Mouse (Mus musculus): Measurements from ENCODE around the gene Defa30. TPM values are rescaled to one million over a fixed set of nuclear protein-coding genes. Genes with fewer than 3 reads are reported as not detected.

The Defa30 gene
- not detected for total RNA-seq (2023)

GRCm38 (mm10) chr8:21134342-21134741 is at the start of gene Defa30:
Gene Defa30, plus strand, starts transcription at chr8:21134642.

DNA sequence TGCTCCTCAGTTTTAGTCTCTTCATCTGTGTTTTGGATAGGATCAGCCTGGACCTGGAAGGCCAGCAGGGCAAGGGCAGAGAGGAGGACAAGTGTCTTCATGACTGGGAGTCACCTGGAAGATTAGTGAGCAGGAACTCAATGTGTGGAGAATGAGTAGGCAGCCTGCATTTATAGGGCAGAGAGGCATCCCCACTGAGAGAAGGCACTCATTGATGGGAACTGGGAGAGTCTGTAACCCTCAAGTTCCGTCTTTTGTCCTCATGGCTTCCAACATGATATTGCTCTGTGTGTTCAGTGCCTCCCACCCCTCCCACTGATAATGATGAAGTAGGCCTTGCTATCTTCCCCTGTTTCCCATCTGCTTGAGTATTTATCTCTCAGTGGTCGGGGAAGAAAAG is 38.5 kb upstream of the Defa30 start, which contains the start of gene Gm14851:
Gm14851 (minus strand) TSS at position 101 of the 400 bp plus-strand sequence.

DNA sequence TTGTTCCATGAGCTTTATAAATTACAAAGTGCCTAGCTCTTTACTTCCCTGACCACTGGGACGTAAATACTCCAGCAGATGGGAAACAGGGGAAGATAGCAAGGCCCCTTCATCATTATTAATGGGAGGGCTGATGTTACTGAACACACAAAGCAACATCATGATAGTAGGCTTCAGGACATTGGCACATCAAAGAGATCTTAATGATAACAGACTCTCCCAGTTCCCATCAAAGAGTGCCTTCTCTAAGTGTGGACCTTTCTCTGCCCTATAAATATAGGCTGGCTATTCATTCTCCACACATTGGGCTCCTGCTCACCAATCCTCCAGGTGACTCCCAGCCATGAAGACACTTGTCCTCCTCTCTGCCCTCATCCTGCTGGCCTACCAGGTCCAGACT is 27.5 kb downstream of the Defa30 start, which contains the start of gene Defa22:
Defa22 (plus strand) TSS at position 301 of the 400 bp plus-strand sequence.

Other genes starting within 250 kb of the Defa30 start
- gene Defb33, start 242.0 kb upstream of the Defa30 start, total RNA-seq (2023), result not detected
- gene Gm15056, start 232.0 kb upstream of the Defa30 start, total RNA-seq (2023), result not detected
- not detected for gene Gm6040, start 212.6 kb upstream of the Defa30 start, total RNA-seq (2023)
- gene AY761185, start 189.9 kb upstream of the Defa30 start, total RNA-seq (2023), result not detected
- gene Defa21, start 109.1 kb upstream of the Defa30 start, total RNA-seq (2023), result not detected
- not detected for gene Defa23, start 79.6 kb upstream of the Defa30 start, total RNA-seq (2023)
- not detected for gene Defa35, start 69.6 kb upstream of the Defa30 start, total RNA-seq (2023)
- not detected for gene Defa25, start 50.2 kb upstream of the Defa30 start, total RNA-seq (2023)
- not detected for gene Gm14851, start 38.6 kb upstream of the Defa30 start, total RNA-seq (2023)
- gene Defa22, start 27.6 kb downstream of the Defa30 start, total RNA-seq (2023), result not detected
- not detected for gene Defa31, start 57.0 kb downstream of the Defa30 start, total RNA-seq (2023)
- gene Gm15293, start 66.9 kb downstream of the Defa30 start, total RNA-seq (2023), result not detected
- not detected for gene Gm15292, start 115.1 kb downstream of the Defa30 start, total RNA-seq (2023)
- gene Defa27, start 180.9 kb downstream of the Defa30 start, total RNA-seq (2023), result not detected
- not detected for gene Defa29, start 192.4 kb downstream of the Defa30 start, total RNA-seq (2023)
- gene Defa2, start 243.9 kb downstream of the Defa30 start, total RNA-seq (2023), result not detected

Data from CD8-positive naive resting alpha-beta T cell, adult 57 days (primary cell).